Mouse (Mus musculus) cerebellum, adult 2 months (tissue): ENCODE results near the gene Rad1.
A peak's percentile ranks its signal among the peaks of the same experiment; 100 is the strongest.

ENCODE experiments used
- CTCF ChIP-seq: fragments of 200-500 bp; IDR thresholded peaks from 2 replicates; pipeline ENCODE4 v1.5.1; 2011; ENCODE audit warnings: low read depth, mild to moderate bottlenecking, control low read depth, low read length, moderate library complexity, borderline replicate concordance; ENCODE audit not compliant: insufficient read depth
- POLR2A ChIP-seq: fragments of 200-500 bp; IDR thresholded peaks from 2 replicates; pipeline ENCODE4 v1.6.1; 2011; ENCODE audit warnings: low read length, control low read depth, borderline replicate concordance; ENCODE audit not compliant: insufficient read depth

DNA sequence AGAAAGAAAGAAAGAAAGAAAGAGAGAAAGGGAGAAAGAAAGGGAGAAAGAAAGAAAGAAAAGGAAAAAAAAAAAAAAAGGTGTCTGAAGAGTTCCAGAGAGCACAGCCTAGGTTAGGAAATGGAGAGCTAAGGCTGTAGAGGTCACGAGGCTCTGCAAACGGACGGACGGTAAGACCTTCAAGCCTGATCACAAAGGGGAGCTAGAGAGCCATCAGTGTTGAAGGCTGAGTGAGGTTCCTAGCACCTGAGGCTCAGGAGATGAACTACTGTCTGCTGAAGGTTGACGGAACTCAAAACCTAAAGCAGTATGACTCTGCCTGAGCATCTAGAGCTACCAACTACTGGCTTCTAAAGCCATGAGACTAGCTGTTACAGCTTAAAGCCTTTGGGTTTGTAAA lies 48.8 kb downstream of the Rad1 start:
- 0 out of 2 replicates have a peak, but pooled peaks have one; percentile 7 for TF ChIP-seq CTCF
- no peak for TF ChIP-seq POLR2A
